Mouse (Mus musculus) liver, embryonic 11.5 days (tissue): Measurements from ENCODE around the gene 9530003J23Rik. TPM values are rescaled to one million over a fixed set of nuclear protein-coding genes. Genes with fewer than 3 reads are reported as not detected.
"Not testable (repeated sequence)": the region's sequence is repeated elsewhere in the genome, so short reads cannot be mapped to it uniquely, and the experiment has no call there.

Experiments used
- ATAC-seq: fragments of 200-750 bp; cut with Nextera tagmentation; replicated peaks from 2 replicates; pipeline ENCODE4 v1.8.0; 2017; ENCODE audit warnings: moderate number of reproducible peaks, mild to moderate bottlenecking, moderate TSS enrichment, moderate library complexity; ENCODE audit not compliant: low FRiP score
- DNase-seq: peaks from one replicate; pipeline ENCODE4 v3.0.0-alpha.2; 2017; ENCODE audit warnings: low spot score
- H3K27ac ChIP-seq: fragments of 300-500 bp; sonication (generic); 2 replicates; pipeline ENCODE4 v1.5.1; 2014; ENCODE audit warnings: mild to moderate bottlenecking, low read depth, low read length, control low read depth
- H3K27me3 ChIP-seq: fragments of 300-500 bp; sonication (generic); replicated peaks from 2 replicates; pipeline ENCODE4 v1.6.1; 2014; ENCODE audit warnings: low read length, mixed read lengths; ENCODE audit not compliant: control insufficient read depth, insufficient read depth
- H3K36me3 ChIP-seq: fragments of 300-500 bp; sonication (generic); 2 replicates; pipeline ENCODE4 v1.6.1; 2014; ENCODE audit warnings: mild to moderate bottlenecking, low read length, moderate library complexity, mixed read lengths; ENCODE audit not compliant: control insufficient read depth, insufficient read depth
- H3K4me1 ChIP-seq: fragments of 300-500 bp; sonication (generic); replicated peaks from 2 replicates; pipeline ENCODE4 v1.6.1; 2014; ENCODE audit warnings: low read length, mixed read lengths; ENCODE audit not compliant: control insufficient read depth, insufficient read depth
- H3K4me2 ChIP-seq: fragments of 300-500 bp; sonication (generic); 2 replicates; pipeline ENCODE4 v1.6.1; 2014; ENCODE audit warnings: mild to moderate bottlenecking, control low read depth, moderate library complexity
- H3K4me3 ChIP-seq: fragments of 300-500 bp; sonication (generic); 2 replicates; pipeline ENCODE4 v1.5.1; 2014; ENCODE audit warnings: low read depth, low read length, control low read depth
- H3K9ac ChIP-seq: fragments of 300-500 bp; sonication (generic); 2 replicates; pipeline ENCODE4 v1.6.1; 2014; ENCODE audit warnings: low read depth, low read length, control low read depth
- H3K9me3 ChIP-seq: fragments of 300-500 bp; sonication (generic); 2 replicates; pipeline ENCODE4 v1.6.1; 2016; ENCODE audit warnings: low read length, inconsistent platforms, mixed read lengths; ENCODE audit not compliant: control insufficient read depth
- WGBS: fragments of 180-500 bp; shearing (Covaris S2); extraction: QIAGEN DNeasy Blood & Tissue Kit; methylation state at CpG from one replicate; pipeline ENCODE4 v1.1.7; 2014; 5-methylcytosine and 5-hydroxymethylcytosine counted together
- polyA plus RNA-seq: library from polyadenylated mRNA; unstranded; fragments of >200 nt; fragmentation: Nextera tagmentation; extraction: Ambion mirVana; gene quantifications from 2 replicates; pipeline ENCODE4 v1.2.1, GENCODE M21; 2014

Gene 9530003J23Rik
- 0.21 TPM in 1 of 2 replicates, not detected in the other for polyA plus RNA-seq

- DNase-seq (no peak), ATAC-seq (no peak)
- Histone ChIP-seq H3K36me3 (no peaks in the 10 kb centered on the region), H3K27me3 (no peaks in the 10 kb centered on the region), H3K4me1 (no peaks in the 10 kb centered on the region), H3K27ac (no peak within 1 kb of the TSS), H3K9me3 (no peaks in the 10 kb centered on the region), H3K9ac (no peak within 1 kb of the TSS), H3K4me2 (no peak within 1 kb of the TSS), H3K4me3 (no peak within 1 kb of the TSS)
- 76% methylated on average over 12 of the region's 12 CpGs for WGBS
These were observed at the start of gene 9530003J23Rik for GRCm38 (mm10) chr10:117238603-117239002. Gene 9530003J23Rik, minus strand, starts transcription at chr10:117238703.

GRCm38 (mm10) chr10:117287226-117287850 is 48.8 kb upstream of the 9530003J23Rik start:
- no peak overlapping the region for H3K27ac ChIP-seq
- H3K27me3 ChIP-seq, result no peaks in the 10 kb centered on the region
- DNase-seq (no peak), ATAC-seq (no peak)
- no peaks in the 10 kb centered on the region for H3K4me1 ChIP-seq
- no peak overlapping the region for H3K9ac ChIP-seq
- H3K4me3 ChIP-seq, result no peak overlapping the region
- 71% methylated on average over 3 of the region's 3 CpGs for WGBS
- no peaks in the 10 kb centered on the region for H3K36me3 ChIP-seq
- H3K4me2 ChIP-seq, result no peak overlapping the region
- no peaks in the 10 kb centered on the region for H3K9me3 ChIP-seq

GRCm38 (mm10) chr10:117286366-117286970 is 48.0 kb upstream of the 9530003J23Rik start:
- Histone ChIP-seq H3K4me3 (no peak overlapping the region), H3K9me3 (no peaks in the 10 kb centered on the region), H3K27me3 (no peaks in the 10 kb centered on the region), H3K27ac (no peak overlapping the region), H3K9ac (no peak overlapping the region), H3K4me1 (no peaks in the 10 kb centered on the region), H3K36me3 (no peaks in the 10 kb centered on the region), H3K4me2 (no peak overlapping the region)
- no peak for ATAC-seq
- WGBS, result 90% methylated on average over 6 of the region's 6 CpGs
- no peak for DNase-seq

GRCm38 (mm10) chr10:117285584-117285983 is 47.1 kb upstream of the 9530003J23Rik start:
- not testable (repeated sequence) for H3K4me2 ChIP-seq, H3K9ac ChIP-seq, H3K36me3 ChIP-seq, DNase-seq, H3K27ac ChIP-seq, H3K4me3 ChIP-seq, H3K4me1 ChIP-seq, ATAC-seq, H3K9me3 ChIP-seq, H3K27me3 ChIP-seq
- 73% methylated on average over 3 of the region's 7 CpGs for WGBS

GRCm38 (mm10) chr10:117284578-117285520 is 46.3 kb upstream of the 9530003J23Rik start:
- Histone ChIP-seq H3K4me2 (no peak overlapping the region), H3K4me1 (no peaks in the 10 kb centered on the region), H3K4me3 (no peak overlapping the region), H3K9ac (no peak overlapping the region), H3K36me3 (no peaks in the 10 kb centered on the region), H3K27ac (no peak overlapping the region), H3K9me3 (no peaks in the 10 kb centered on the region), H3K27me3 (no peaks in the 10 kb centered on the region)
- DNase-seq, result no peak
- ATAC-seq, result no peak
- 72% methylated on average over 10 of the region's 10 CpGs for WGBS

GRCm38 (mm10) chr10:117283871-117284577 is 45.5 kb upstream of the 9530003J23Rik start:
- Histone ChIP-seq H3K27me3 (no peaks in the 10 kb centered on the region), H3K27ac (no peak overlapping the region), H3K36me3 (no peaks in the 10 kb centered on the region), H3K4me2 (no peak overlapping the region), H3K4me3 (no peak overlapping the region), H3K4me1 (no peaks in the 10 kb centered on the region), H3K9me3 (no peaks in the 10 kb centered on the region), H3K9ac (no peak overlapping the region)
- 76% methylated on average over 7 of the region's 7 CpGs for WGBS
- DNase-seq (no peak), ATAC-seq (no peak)

- H3K27me3 ChIP-seq, ATAC-seq, H3K4me2 ChIP-seq, H3K4me3 ChIP-seq, H3K9ac ChIP-seq, H3K9me3 ChIP-seq, H3K4me1 ChIP-seq, H3K27ac ChIP-seq, H3K36me3 ChIP-seq, DNase-seq: not testable (repeated sequence)
- 72% methylated on average over 4 of the region's 4 CpGs for WGBS
These were observed 44.7 kb upstream of the 9530003J23Rik start for GRCm38 (mm10) chr10:117283196-117283595.

GRCm38 (mm10) chr10:117282551-117282950 is 44.0 kb upstream of the 9530003J23Rik start:
- no peaks in the 10 kb centered on the region for H3K36me3 ChIP-seq
- DNase-seq (no peak), ATAC-seq (no peak)
- H3K27ac ChIP-seq, result no peak overlapping the region
- H3K9me3 ChIP-seq, result no peaks in the 10 kb centered on the region
- H3K4me2 ChIP-seq, result no peak overlapping the region
- WGBS, result 75% methylated on average over 2 of the region's 2 CpGs
- H3K4me3 ChIP-seq, result no peak overlapping the region
- H3K27me3 ChIP-seq, result no peaks in the 10 kb centered on the region
- no peaks in the 10 kb centered on the region for H3K4me1 ChIP-seq
- H3K9ac ChIP-seq, result no peak overlapping the region
